Mouse (Mus musculus): ENCODE results near the gene Cinp. TPM values are rescaled to one million over a fixed set of nuclear protein-coding genes. Genes with fewer than 3 reads are reported as not detected.

Gene Cinp
- polyA plus RNA-seq (2014; fragmentation: Nextera tagmentation; extraction: Ambion mirVana), result 86.2 and 88.0 TPM in 2 replicates

- H3K27ac ChIP-seq, result peak within 1 kb of the TSS; percentile 93
- H3K36me3 ChIP-seq (replicated peaks; ENCODE audit: control insufficient read depth, insufficient read depth), result no peaks in the 10 kb centered on the region
- peak; percentile 99 for DNase-seq (ENCODE audit: low spot score)
- peaks cover 18% of the 10 kb centered on the region for H3K4me1 ChIP-seq (replicated peaks; ENCODE audit: control insufficient read depth, insufficient read depth, low read length)
- peak; percentile 99 for ATAC-seq (ENCODE audit: low FRiP score)
- peak within 1 kb of the TSS; percentile 85 for H3K9ac ChIP-seq
- H3K9me3 ChIP-seq (ENCODE audit: control insufficient read depth, low read length), result no peaks in the 10 kb centered on the region
- no peaks in the 10 kb centered on the region for H3K27me3 ChIP-seq (ENCODE audit: control insufficient read depth, insufficient read depth, low read length)
- under 1% methylated on average over 71 of the region's 74 CpGs for WGBS
- H3K4me3 ChIP-seq (replicated peaks; ENCODE audit: low read length), result peak within 1 kb of the TSS; percentile 79
- H3K4me2 ChIP-seq (replicated peaks), result peak within 1 kb of the TSS; percentile 96
These were observed at the start of gene Cinp, which contains the start of gene Tecpr2 for GRCm38 (mm10) chr12:110889036-110890020. TSS of gene Cinp (minus strand) at chr12:110889145. TSS of gene Tecpr2 (plus strand) at chr12:110889264.

DNA sequence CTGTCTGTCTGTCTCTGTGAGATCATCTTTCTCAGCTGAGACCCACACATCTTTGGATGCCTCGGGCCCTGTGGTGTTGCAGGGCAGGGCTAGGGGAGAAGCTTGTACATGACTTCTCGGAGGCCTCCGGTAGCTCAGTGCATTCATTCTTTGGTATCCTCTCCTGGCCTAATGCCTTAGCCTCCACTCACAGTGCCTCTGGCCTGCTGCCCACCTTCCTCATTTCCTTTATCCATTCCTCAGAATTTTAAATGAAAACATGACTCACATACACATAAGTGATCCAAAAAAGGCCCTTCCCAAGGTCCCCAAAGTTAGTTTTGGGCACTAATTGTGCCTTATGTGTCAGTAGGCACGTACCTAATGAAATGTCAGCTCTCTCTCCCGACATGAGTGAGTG is 48.6 kb upstream of the Cinp start:
- H3K27me3 ChIP-seq (ENCODE audit: control insufficient read depth, insufficient read depth, low read length), result no peaks in the 10 kb centered on the region
- H3K9me3 ChIP-seq (ENCODE audit: control insufficient read depth, low read length), result no peaks in the 10 kb centered on the region
- no peaks in the 10 kb centered on the region for H3K4me1 ChIP-seq (replicated peaks; ENCODE audit: control insufficient read depth, insufficient read depth, low read length)
- DNase-seq (ENCODE audit: low spot score) (no peak), ATAC-seq (ENCODE audit: low FRiP score) (no peak)
- no peak overlapping the region for H3K9ac ChIP-seq
- no peak overlapping the region for H3K27ac ChIP-seq
- no peak overlapping the region for H3K4me3 ChIP-seq (replicated peaks; ENCODE audit: low read length)
- H3K36me3 ChIP-seq (replicated peaks; ENCODE audit: control insufficient read depth, insufficient read depth), result peaks cover 56% of the 10 kb centered on the region
- H3K4me2 ChIP-seq (replicated peaks), result no peak overlapping the region
- 92% methylated on average over 5 of the region's 5 CpGs for WGBS

GRCm38 (mm10) chr12:110935983-110936620 is 47.2 kb upstream of the Cinp start:
- Histone ChIP-seq H3K27ac (no peak overlapping the region), H3K9me3 (ENCODE audit: control insufficient read depth, low read length) (no peaks in the 10 kb centered on the region), H3K9ac (no peak overlapping the region), H3K4me2 (replicated peaks) (no peak overlapping the region), H3K36me3 (replicated peaks; ENCODE audit: control insufficient read depth, insufficient read depth) (peaks cover 59% of the 10 kb centered on the region), H3K4me3 (replicated peaks; ENCODE audit: low read length) (no peak overlapping the region), H3K4me1 (replicated peaks; ENCODE audit: control insufficient read depth, insufficient read depth, low read length) (no peaks in the 10 kb centered on the region), H3K27me3 (ENCODE audit: control insufficient read depth, insufficient read depth, low read length) (no peaks in the 10 kb centered on the region)
- DNase-seq (ENCODE audit: low spot score), result peak; percentile 81
- ATAC-seq (ENCODE audit: low FRiP score), result peak; percentile 89
- WGBS, result 68% methylated on average over 9 of the region's 9 CpGs

- peaks cover 42% of the 10 kb centered on the region for H3K36me3 ChIP-seq (replicated peaks; ENCODE audit: control insufficient read depth, insufficient read depth)
- no peak overlapping the region for H3K4me2 ChIP-seq (replicated peaks)
- no peak overlapping the region for H3K27ac ChIP-seq
- DNase-seq (ENCODE audit: low spot score) (no peak), ATAC-seq (ENCODE audit: low FRiP score) (no peak)
- H3K27me3 ChIP-seq (ENCODE audit: control insufficient read depth, insufficient read depth, low read length), result no peaks in the 10 kb centered on the region
- no peaks in the 10 kb centered on the region for H3K9me3 ChIP-seq (ENCODE audit: control insufficient read depth, low read length)
- no peaks in the 10 kb centered on the region for H3K4me1 ChIP-seq (replicated peaks; ENCODE audit: control insufficient read depth, insufficient read depth, low read length)
- no peak overlapping the region for H3K9ac ChIP-seq
- WGBS, result 87% methylated on average over 5 of the region's 5 CpGs
- H3K4me3 ChIP-seq (replicated peaks; ENCODE audit: low read length), result no peak overlapping the region
These were observed 43.9 kb upstream of the Cinp start for GRCm38 (mm10) chr12:110932820-110933219.

DNA sequence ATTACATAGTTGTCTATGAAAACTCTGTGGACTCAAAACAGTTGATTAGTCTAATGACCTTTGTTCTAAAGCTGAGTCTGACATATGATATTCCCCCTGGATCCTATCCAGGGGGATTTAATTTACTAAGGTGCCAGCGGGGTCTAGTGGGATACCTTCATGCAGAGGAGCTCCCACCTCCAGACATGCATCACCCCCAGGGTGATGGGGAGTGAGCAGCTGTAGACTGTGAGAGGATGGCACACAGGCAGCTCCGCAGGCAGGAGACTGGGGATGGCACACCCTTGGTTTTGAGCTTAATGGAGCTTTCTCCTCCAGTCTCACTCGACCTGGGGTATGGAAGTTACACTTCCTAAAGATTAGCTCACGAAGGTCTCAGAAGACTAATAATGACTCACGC is 32.6 kb upstream of the Cinp start:
- no peak overlapping the region for H3K9ac ChIP-seq
- no peak overlapping the region for H3K4me2 ChIP-seq (replicated peaks)
- ATAC-seq (ENCODE audit: low FRiP score) (no peak), DNase-seq (ENCODE audit: low spot score) (no peak)
- peaks cover 44% of the 10 kb centered on the region for H3K36me3 ChIP-seq (replicated peaks; ENCODE audit: control insufficient read depth, insufficient read depth)
- H3K4me3 ChIP-seq (replicated peaks; ENCODE audit: low read length), result no peak overlapping the region
- H3K27me3 ChIP-seq (ENCODE audit: control insufficient read depth, insufficient read depth, low read length), result no peaks in the 10 kb centered on the region
- H3K27ac ChIP-seq, result no peak overlapping the region
- 83% methylated on average over 5 of the region's 5 CpGs for WGBS
- no peaks in the 10 kb centered on the region for H3K9me3 ChIP-seq (ENCODE audit: control insufficient read depth, low read length)
- H3K4me1 ChIP-seq (replicated peaks; ENCODE audit: control insufficient read depth, insufficient read depth, low read length), result no peaks in the 10 kb centered on the region

GRCm38 (mm10) chr12:110920254-110920653 is 31.3 kb upstream of the Cinp start:
- H3K27me3 ChIP-seq (ENCODE audit: control insufficient read depth, insufficient read depth, low read length), result no peaks in the 10 kb centered on the region
- no peak overlapping the region for H3K27ac ChIP-seq
- 91% methylated on average over 4 of the region's 4 CpGs for whole genome bisulfite sequencing
- ATAC-seq (ENCODE audit: low FRiP score) (no peak), DNase-seq (ENCODE audit: low spot score) (no peak)
- no peak overlapping the region for H3K4me3 ChIP-seq (replicated peaks; ENCODE audit: low read length)
- peaks cover 51% of the 10 kb centered on the region for H3K36me3 ChIP-seq (replicated peaks; ENCODE audit: control insufficient read depth, insufficient read depth)
- no peaks in the 10 kb centered on the region for H3K4me1 ChIP-seq (replicated peaks; ENCODE audit: control insufficient read depth, insufficient read depth, low read length)
- H3K4me2 ChIP-seq (replicated peaks), result no peak overlapping the region
- H3K9ac ChIP-seq, result no peak overlapping the region
- no peaks in the 10 kb centered on the region for H3K9me3 ChIP-seq (ENCODE audit: control insufficient read depth, low read length)

DNA sequence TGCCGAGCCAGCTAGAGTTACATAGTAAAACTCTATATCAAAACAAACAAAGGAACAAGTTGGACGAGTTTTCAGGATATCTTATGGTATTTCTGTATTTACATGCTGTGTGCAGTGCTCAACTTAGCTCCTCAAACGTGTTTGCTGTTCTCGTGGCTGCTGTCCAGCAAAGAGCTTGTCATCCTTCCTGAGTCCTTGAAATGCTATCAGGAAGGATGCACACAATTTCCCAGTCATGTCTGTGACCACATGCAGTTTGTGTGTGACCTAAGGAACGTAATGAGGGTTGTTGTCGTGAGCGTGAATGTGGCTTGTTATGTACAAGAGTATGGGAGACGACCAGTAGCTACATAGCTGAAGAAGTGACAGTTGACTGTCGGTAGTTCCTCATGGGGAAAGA is 26.8 kb upstream of the Cinp start:
- H3K9ac ChIP-seq, result no peak overlapping the region
- DNase-seq (ENCODE audit: low spot score), result no peak
- H3K4me2 ChIP-seq (replicated peaks), result no peak overlapping the region
- no peak for ATAC-seq (ENCODE audit: low FRiP score)
- H3K9me3 ChIP-seq (ENCODE audit: control insufficient read depth, low read length), result no peaks in the 10 kb centered on the region
- H3K27me3 ChIP-seq (ENCODE audit: control insufficient read depth, insufficient read depth, low read length), result no peaks in the 10 kb centered on the region
- H3K4me3 ChIP-seq (replicated peaks; ENCODE audit: low read length), result no peak overlapping the region
- WGBS, result 92% methylated on average over 9 of the region's 9 CpGs
- H3K4me1 ChIP-seq (replicated peaks; ENCODE audit: control insufficient read depth, insufficient read depth, low read length), result no peaks in the 10 kb centered on the region
- peaks cover 49% of the 10 kb centered on the region for H3K36me3 ChIP-seq (replicated peaks; ENCODE audit: control insufficient read depth, insufficient read depth)
- no peak overlapping the region for H3K27ac ChIP-seq

DNA sequence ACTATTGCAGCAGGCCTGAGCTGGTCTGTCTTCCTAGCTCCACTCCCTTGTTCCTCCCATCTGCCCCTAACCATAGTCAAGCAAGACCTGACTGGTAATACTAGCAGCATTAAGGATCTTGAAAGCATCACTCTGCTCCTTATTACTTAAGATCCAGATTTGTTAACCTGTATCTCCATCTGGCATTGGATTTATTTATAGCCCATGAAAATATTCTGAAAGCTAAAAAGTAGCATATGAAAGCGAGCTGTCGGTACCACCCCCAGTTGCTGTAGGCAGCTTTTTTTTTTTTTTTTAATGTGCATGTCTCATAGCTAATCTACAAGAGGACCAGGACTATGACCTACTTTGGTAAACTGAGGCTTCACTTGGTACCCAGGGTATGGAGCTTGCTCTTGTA is 21.0 kb upstream of the Cinp start:
- no peaks in the 10 kb centered on the region for H3K9me3 ChIP-seq (ENCODE audit: control insufficient read depth, low read length)
- no peak overlapping the region for H3K4me3 ChIP-seq (replicated peaks; ENCODE audit: low read length)
- WGBS, result 94% methylated on average over 2 of the region's 2 CpGs
- no peak overlapping the region for H3K9ac ChIP-seq
- no peaks in the 10 kb centered on the region for H3K27me3 ChIP-seq (ENCODE audit: control insufficient read depth, insufficient read depth, low read length)
- H3K36me3 ChIP-seq (replicated peaks; ENCODE audit: control insufficient read depth, insufficient read depth), result peaks cover 6% of the 10 kb centered on the region; the same call in 1 of the 2 replicates
- H3K27ac ChIP-seq, result no peak overlapping the region
- DNase-seq (ENCODE audit: low spot score), result no peak
- no peaks in the 10 kb centered on the region for H3K4me1 ChIP-seq (replicated peaks; ENCODE audit: control insufficient read depth, insufficient read depth, low read length)
- no peak overlapping the region for H3K4me2 ChIP-seq (replicated peaks)
- no peak for ATAC-seq (ENCODE audit: low FRiP score)

DNA sequence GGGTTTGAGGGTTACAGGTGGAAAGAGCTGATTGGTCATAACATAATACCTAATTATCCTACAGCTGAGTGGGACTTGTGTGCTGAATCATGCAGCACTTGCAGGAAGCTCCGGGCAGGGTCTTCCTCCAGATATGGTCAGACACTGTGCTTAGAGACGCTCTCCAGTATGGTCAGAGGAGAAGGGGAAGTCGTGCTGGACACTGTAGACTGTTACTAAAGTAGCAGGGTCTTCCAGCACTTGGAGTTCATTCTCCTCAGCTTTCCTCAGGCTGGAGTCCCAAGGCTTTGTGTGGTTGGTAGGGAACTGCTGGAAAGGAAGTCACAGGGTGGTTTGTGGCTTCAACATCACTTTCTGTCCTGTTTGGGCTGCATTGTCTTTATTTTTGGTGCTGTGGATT is 18.9 kb upstream of the Cinp start:
- Histone ChIP-seq H3K4me2 (replicated peaks) (no peak overlapping the region), H3K4me1 (replicated peaks; ENCODE audit: control insufficient read depth, insufficient read depth, low read length) (no peaks in the 10 kb centered on the region), H3K36me3 (replicated peaks; ENCODE audit: control insufficient read depth, insufficient read depth) (0 out of 2 replicates have a peak, but pooled peaks cover 3% of the 10 kb centered on the region), H3K27ac (no peak overlapping the region), H3K9me3 (ENCODE audit: control insufficient read depth, low read length) (no peaks in the 10 kb centered on the region), H3K9ac (no peak overlapping the region), H3K4me3 (replicated peaks; ENCODE audit: low read length) (no peak overlapping the region), H3K27me3 (ENCODE audit: control insufficient read depth, insufficient read depth, low read length) (no peaks in the 10 kb centered on the region)
- WGBS, result 91% methylated on average over 3 of the region's 3 CpGs
- ATAC-seq (ENCODE audit: low FRiP score), result no peak
- DNase-seq (ENCODE audit: low spot score), result no peak

All from hindbrain, embryonic 14.5 days (tissue).